Mouse (Mus musculus): ENCODE data around the gene Vsx1. TPM values are rescaled to one million over a fixed set of nuclear protein-coding genes. Genes with fewer than 3 reads are reported as not detected.

The Vsx1 gene
- polyA plus RNA-seq, 1 experiment = not detected

- DNase-seq (ENCODE audit: low read depth) = no peak
These were observed 21.1 kb downstream of the Vsx1 start, which contains the start of gene Acss1 for GRCm38 (mm10) chr2:150667820-150668766. TSS of gene Acss1 (minus strand) at chr2:150668500.

DNA sequence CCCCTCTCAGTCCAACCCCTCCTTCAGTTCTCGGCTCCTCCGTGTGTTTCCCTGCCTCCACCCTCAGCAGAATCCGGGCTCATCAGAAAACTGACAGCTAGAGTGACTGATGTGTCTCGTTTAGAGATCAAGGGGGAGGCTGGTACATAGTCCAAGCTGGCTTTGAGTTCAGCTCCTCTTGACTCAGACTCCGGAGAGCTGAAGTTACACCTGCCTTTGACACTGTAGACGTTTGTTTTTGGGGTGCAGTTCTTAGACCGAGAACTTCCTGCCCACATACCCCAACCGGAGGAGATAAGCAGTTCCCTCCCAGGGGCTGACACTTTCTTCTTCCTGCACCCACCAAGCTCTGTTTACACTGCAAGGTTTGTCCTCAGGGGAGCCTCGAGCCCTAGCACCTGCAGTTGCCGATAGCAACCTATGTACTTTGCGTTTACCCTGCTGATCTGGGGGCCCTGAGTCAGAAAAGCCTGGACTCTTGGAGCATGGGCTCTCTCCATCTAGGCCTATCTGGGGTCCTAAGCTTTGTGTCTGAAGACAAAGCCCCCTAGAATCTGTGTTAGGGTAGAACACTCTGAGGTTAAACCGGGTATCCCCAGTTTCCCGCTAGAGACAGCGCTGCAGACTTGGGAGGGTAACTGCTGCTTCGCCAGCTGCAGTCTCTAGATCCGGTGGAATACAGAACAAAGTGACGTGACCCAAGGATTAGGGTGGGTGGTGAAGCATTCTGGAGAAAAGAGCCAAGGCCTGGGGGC lies 21.9 kb downstream of the Vsx1 start:
- DNase-seq (ENCODE audit: low read depth) = no peak

GRCm38 (mm10) chr2:150666723-150667064 lies 22.5 kb downstream of the Vsx1 start:
- no peak for DNase-seq (ENCODE audit: low read depth)

DNA sequence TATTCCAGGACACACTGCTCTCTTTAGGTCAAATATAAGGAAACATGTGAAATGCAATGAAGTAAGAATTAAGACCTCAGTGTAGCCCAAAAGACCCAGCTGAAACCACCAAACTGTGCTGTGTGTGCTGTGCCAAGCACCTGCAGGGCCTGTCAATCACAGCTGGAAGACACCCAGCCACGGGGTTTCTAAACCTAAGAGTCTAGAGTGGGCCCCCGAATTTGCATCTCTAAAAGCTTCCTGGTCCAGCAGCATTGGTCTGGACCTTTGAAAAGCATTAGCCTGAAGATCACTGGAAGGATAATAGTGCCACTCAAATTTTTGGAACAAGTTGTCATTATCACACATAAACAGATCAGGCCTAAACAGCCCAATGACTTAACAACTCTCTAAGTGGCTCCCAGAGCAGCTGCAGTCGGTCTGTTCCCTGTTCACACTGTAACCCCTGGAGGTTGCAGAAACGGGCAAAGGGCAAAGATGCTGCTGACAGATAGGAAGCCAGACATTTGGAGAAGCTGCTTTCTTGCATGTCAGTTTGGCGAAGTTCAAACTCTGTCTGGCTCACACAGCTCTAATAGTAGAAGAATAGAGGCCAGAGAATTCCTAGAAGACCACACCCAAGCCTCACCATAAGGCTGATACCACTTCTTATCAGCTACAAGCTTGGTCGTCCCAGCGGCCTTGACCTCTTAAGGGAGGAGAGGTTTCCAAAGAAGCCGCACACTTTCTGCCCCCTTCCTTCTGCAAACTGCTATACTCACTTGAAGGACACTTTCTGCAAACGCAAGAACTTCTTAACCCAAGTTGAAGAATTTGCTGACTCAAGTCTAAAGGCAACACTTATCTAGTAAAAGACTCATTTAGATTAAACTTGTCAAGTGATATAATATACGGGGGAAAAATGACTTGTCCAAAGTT lies 23.4 kb downstream of the Vsx1 start:
- DNase-seq (ENCODE audit: low read depth) = no peak

DNA sequence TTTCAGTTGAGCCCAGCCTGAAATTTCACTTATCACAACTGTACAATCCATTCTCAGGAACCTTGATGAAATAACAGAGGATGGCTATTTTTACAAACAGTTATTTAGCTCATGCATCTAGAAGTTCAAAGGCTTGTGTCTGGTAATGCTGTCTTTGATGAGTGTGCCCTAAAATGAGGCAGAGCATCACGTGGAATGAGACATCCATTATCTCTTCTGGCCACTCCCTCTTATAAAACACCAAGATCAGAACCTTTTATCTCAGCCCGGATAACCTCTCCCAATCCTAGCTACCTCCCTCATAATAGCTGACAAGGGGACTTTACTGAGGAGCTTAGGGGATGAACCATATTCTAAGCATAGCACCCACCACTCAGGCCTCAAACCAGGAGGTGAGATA lies 24.2 kb downstream of the Vsx1 start:
- DNase-seq (ENCODE audit: low read depth) = no peak

DNA sequence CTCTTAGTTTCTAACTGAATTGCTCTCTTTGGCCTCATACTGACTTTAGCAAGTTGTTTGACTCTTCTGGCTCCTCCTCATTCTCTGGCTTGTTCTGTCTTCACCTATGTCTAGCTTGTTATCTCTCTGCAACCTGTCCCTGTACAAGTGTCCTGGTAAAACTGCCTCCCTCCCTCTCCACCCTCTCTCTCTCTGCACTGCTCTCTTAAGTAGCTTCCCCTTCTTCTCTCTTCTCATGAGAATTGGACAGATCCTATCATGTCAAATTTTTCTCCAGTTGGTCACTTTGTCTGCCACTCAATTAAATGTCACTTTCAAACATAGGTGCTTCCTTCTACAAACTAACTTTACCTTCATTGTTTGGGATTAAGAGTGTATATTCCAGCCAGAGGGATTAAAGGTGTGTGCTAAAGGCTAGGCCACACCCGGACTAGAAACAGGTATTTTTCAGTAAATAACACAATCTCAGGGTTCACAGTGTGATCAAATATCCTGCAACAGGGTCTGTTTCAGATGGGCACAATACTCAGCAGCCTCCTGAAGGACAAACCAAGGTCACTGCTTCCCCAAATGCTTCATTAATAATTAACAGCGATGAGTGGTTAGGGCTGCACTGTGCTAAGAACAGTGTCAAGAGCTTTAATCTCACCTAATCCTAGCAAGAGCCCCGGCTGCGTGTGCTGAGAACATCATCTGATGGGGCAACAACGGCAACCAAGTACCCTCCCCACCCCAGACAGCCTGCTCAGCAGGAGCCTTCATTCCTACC lies 24.8 kb downstream of the Vsx1 start:
- DNase-seq (ENCODE audit: low read depth) = no peak

DNA sequence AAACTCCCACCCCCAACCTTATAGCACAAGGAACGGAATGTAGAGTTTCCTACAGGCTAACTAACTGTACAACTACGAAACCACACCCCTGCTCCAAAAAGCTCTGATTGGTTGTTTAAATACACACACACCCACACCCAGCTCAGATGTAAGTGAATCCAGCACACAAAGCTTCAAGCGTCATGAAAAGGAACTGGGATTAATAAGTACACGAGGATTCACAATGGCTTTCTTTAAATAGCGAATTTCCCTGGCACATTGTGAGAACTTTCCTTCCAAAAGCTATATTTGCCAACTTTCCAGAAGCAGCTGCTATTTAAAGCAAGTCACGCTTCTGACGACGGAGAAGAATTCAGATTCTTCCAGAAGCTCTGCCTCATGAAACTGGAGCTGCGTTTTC lies 25.9 kb downstream of the Vsx1 start:
- peak; percentile 46 for DNase-seq (ENCODE audit: low read depth)

DNA sequence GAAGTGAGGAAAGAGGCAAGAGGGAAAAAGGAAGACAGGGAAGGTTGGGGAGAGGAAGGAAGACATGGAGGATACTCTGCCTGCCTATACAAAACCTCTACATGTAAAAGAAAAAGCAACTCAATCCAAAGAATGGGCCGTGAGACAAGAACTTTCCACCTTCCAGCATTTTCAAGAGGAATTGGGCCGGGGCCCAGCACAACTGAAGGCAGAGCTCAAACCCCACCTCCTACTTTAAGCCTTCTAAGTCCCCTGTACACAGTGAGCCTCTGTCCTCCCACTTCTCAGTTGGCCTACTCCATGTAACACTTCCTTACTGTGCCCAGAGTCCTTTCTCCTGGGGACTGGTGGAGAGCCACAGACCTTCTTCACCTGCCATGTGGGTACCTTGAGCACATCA lies 27.2 kb downstream of the Vsx1 start:
- no peak for DNase-seq (ENCODE audit: low read depth)

DNA sequence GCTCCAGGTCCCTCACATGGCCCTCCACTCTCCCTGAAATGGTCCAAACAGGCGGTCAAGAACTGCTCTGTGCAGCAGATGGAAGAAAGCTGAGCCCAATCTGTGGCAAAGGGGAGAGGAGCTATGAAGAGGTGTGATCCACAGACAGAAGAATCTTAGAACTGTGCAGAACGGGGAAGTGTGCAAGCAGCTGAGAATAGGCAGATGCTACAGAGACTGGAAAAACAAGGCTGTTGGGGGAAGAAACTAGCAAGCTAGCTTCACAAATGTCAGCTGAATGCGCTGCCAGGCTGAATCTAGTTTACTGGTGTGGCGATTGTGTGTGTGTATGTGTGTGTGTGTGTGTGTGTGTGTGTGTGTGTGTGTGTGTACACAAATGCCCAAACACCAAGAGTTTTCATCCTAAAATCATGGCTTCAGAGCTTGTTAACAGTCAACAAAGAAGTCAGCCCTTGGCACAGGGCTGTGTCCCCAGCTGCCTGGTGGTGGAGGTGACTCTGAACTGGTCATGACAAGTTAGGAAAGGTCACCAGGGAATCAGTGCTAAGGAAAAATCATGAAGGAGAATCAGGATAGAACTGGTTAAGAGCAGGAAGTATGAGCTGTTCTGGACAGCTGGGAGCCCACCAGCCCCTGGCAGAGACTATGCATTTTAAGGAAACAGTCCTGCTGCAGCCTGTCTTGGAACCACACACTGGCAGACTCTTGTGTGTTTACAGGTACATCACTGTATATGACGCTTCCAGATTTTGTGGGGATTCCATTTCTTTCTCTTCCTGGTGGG lies 28.3 kb downstream of the Vsx1 start:
- no peak for DNase-seq (ENCODE audit: low read depth)

DNA sequence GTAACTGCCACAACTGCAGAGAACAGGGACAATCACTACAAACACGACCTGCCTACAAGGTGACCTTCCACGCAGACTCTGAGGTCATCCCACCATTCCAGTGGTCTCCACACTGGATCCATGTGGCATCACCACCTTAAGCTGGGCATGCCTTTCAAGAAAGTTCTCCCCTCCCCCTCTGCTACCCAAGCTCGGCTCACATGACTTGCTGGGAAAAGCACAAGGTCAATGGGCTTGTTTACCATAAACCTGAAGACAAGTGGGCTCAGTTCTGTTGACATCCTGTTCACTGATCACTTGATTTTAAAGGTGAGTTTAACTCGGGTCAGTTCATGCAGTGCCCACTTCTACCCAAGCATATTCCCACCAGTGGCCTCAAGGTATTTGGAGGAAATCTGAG lies 29.1 kb downstream of the Vsx1 start:
- no peak for DNase-seq (ENCODE audit: low read depth)

GRCm38 (mm10) chr2:150656975-150657768 lies 32.0 kb downstream of the Vsx1 start:
- DNase-seq (ENCODE audit: low read depth) = no peak

DNA sequence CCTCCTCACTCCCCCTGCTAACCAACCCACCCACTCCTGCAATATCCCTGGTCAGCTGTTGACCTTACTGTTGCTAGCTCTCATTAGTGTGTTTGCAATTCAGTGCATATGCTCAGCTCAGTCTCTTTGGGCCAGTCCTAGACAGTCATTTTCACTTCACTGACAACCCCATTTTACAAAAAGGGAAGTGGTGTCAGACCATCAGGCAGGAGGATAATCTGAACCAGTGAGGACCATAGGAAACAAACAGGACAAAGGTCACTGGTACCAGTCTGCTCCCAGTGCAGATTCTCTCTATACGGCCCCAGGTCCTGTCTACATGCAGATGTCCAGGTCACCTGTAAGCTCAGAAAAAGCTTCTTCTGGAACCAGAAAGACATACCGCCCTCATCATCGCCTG lies 33.0 kb downstream of the Vsx1 start:
- DNase-seq (ENCODE audit: low read depth) = no peak

DNA sequence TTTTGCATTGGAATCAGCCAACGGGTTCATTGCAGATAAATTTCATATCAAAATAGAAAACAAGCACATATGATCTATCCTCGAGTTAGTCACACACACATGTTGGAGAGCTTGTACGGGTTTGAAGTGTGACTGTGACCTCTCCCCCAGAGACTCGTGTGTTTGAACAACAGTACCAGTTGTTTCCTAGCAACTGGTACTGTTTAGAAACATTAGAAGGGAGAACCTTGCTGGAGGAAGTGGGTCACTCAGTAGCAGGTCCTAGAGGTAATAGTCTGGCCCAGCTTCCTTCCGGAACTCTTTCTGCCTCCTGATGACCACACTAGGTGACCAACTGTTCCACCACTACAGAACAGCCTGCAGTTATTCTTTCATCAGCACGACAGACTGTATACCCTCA lies 33.9 kb downstream of the Vsx1 start:
- no peak for DNase-seq (ENCODE audit: low read depth)

DNA sequence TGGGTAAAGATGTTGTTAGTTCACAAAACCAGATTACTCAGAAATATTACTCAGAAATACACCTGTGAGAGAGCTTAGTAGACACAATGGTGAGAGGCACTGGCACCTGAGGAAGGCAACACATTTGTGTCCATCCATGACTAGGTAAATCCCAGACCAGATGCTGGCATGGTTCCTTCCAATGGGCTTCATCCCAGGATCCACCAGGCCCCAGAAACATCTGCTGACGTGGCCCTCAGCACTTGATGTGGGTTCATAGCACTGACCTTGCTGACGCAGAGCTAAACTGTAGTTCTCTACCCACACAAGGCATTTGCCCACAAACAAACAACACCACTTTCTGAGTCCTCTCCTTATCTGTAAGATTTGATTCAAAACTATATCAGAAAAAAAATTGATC lies 34.3 kb downstream of the Vsx1 start:
- DNase-seq (ENCODE audit: low read depth) = no peak

DNA sequence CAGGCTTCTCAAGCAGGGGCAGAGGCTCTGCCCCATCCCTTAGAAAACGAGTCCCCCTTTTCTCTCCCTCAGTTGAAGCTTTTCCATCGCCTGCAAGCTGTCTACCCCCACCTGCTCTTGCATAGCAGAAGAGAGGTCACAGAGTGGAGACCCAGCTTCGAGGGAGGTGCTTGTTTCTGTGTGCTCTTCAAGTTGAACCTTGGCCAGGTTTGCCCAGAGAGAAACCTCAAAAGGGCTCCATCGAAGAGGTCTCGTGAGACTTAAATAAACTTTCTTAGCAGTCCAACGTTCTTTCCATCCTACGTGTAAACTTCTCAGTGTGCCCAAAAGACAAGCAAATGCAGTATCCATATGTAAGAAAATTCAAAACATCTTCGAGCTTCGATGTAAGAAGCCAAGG lies 37.8 kb downstream of the Vsx1 start:
- DNase-seq (ENCODE audit: low read depth) = no peak

GRCm38 (mm10) chr2:150650511-150651074 lies 38.6 kb downstream of the Vsx1 start:
- no peak for DNase-seq (ENCODE audit: low read depth)

DNA sequence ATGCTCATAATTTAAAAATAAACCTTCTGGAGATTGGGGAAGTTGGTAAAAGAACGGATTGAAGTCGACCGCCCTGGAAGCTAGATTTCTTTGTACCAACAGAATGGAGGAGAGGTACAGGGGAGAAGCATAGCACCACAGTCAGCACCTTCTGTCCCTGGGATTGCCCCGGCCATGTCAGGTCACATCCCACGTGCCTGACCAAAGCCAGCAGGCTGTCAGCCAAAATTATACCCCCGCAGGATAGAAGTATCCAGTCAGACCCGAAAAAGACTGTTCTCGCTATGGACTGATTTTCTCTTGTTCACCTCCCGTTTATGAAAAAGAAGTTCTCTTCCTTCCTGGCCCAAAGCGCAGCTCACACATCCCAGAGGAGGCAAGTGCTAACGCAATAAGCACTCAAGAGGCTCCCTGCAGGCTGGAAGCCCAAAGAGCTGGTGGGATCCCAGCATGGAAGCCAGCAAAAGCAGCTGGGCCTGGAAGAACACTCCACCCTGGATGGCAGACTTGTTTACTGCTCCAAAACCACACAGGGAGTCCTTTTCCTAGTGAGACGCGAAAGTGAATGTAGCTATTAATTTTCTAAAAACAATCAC lies 40.8 kb downstream of the Vsx1 start:
- DNase-seq (ENCODE audit: low read depth) = no peak

DNA sequence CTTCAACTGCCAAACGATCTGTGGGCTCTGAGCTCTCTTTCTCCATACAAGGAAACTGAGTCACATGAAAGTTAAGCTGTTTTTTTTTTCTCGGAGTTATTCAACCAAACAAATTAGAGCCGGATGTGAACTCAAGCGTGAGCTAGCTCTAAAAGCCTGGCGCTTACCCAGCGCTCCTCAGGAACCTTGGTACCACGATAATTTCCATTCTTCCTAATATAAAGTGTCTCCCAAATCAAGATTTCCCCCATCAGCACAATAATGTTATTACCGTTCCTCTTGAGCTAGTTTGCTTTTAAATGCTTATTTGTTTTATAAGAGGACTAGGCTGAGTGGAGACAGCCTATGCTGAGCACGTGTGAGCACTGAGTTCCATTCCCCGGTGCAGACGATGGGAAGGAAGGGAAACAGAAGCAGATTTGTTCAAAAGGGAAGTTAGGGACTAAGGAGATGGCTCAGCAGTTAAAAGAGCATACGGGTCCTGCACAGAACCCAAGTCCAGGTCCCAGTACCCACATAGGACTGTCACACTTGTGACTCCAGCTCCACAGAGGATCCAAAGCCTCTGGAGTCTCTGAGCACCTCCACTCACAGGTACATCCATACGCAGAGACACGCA lies 41.4 kb downstream of the Vsx1 start:
- no peak for DNase-seq (ENCODE audit: low read depth)

Measured in gonadal fat pad, adult 2 months (tissue).